Mouse (Mus musculus) E14TG2a.4 (cell line): ENCODE data around the gene Snx32.

Experiments
- CTCF ChIP-seq: conservative IDR thresholded peaks from 2 replicates; pipeline ENCODE4 v1.5.1; 2014; ENCODE audit warnings: low read length
- NANOG ChIP-seq: IDR thresholded peaks from 2 replicates; pipeline ENCODE4 v1.6.1; 2014; ENCODE audit warnings: borderline replicate concordance, low read length, mixed read lengths

DNA sequence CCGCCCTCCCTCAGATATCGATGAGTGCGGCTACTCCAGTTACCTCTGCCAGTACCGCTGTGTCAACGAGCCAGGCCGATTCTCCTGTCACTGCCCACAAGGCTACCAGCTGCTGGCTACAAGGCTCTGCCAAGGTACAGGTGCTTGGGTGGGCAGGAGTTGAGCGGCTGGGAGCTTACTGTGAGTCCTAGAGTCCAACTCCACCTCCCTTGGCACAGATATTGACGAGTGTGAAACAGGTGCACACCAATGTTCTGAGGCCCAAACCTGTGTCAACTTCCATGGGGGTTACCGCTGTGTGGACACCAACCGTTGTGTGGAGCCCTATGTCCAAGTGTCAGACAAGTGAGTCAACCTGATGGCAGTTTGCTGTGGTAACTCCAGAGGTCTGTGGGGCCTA is 30.3 kb downstream of the Snx32 start:
- TF ChIP-seq CTCF (no peak), NANOG (no peak)
